Comparison of ENCODE assay signal across 7 mouse cellular contexts in genomic region chrX:100625546-100625801, GRCm38 (mm10). TPM values are rescaled to one million over a fixed set of nuclear protein-coding genes. Genes with fewer than 3 reads are reported as not detected.
DNase-seq lines count a peak whose midpoint lies in the region; ATAC-seq and TF ChIP-seq lines count a peak whose summit lies in the region.

Gene Kif4, plus strand, starts transcription at chrX:100625737.

- no peaks in the 10 kb centered on the region for H3K27me3 ChIP-seq in lung, postnatal 0 days (replicated peaks; ENCODE audit: insufficient read depth, low read length)
- H3K27me3 ChIP-seq in forebrain, embryonic 10.5 days (ENCODE audit: poor library complexity, severe bottlenecking) = peaks cover 44% of the 10 kb centered on the region
- H3K27me3 ChIP-seq in limb, embryonic 15.5 days = peaks cover 8% of the 10 kb centered on the region; the same call in 1 of the 2 replicates
- no peaks in the 10 kb centered on the region for H3K27me3 ChIP-seq in stomach, embryonic 15.5 days (replicated peaks)

- peak within 1 kb of the TSS; percentile 78; the same call in 1 of the 2 replicates for H3K27ac ChIP-seq in lung, postnatal 0 days (ENCODE audit: low read length)
- H3K27ac ChIP-seq in forebrain, embryonic 10.5 days = peak within 1 kb of the TSS; percentile 94
- H3K27ac ChIP-seq in limb, embryonic 15.5 days = peak within 1 kb of the TSS; percentile 69
- peak within 1 kb of the TSS; percentile 77 for H3K27ac ChIP-seq in stomach, embryonic 15.5 days

- H3K4me3 ChIP-seq in lung, postnatal 0 days (ENCODE audit: low read depth, low read length) = peak within 1 kb of the TSS; percentile 52
- H3K4me3 ChIP-seq in forebrain, embryonic 10.5 days = peak within 1 kb of the TSS; percentile 70
- peak within 1 kb of the TSS; percentile 56 for H3K4me3 ChIP-seq in limb, embryonic 15.5 days
- peak within 1 kb of the TSS; percentile 56 for H3K4me3 ChIP-seq in stomach, embryonic 15.5 days (replicated peaks)

- no peak for DNase-seq in lung, postnatal 0 days (ENCODE audit: low spot score)
- no peak for DNase-seq in lung, postnatal 4 days
- DNase-seq in forebrain, embryonic 10.5 days (ENCODE audit: extremely low spot score, low spot score) = no peak
- no peak for DNase-seq in Muller cell, postnatal 12 days (ENCODE audit: inconsistent ontology term)
- no peak for DNase-seq in spleen, postnatal 14 days (ENCODE audit: low spot score in 2 of 2)

- no peak for TF ChIP-seq EP300 in lung, postnatal 0 days (IDR thresholded peaks at IDR 0.05)

- H3K4me2 ChIP-seq in lung, postnatal 0 days (replicated peaks; ENCODE audit: low read depth, low read length) = peak within 1 kb of the TSS; percentile 79
- H3K4me2 ChIP-seq in limb, embryonic 15.5 days = peak within 1 kb of the TSS; percentile 69
- peak within 1 kb of the TSS; percentile 80 for H3K4me2 ChIP-seq in stomach, embryonic 15.5 days

- no peak for TF ChIP-seq CTCF in lung, postnatal 0 days (IDR thresholded peaks at IDR 0.05)

- H3K9me3 ChIP-seq in lung, postnatal 0 days (ENCODE audit: low read length) = no peaks in the 10 kb centered on the region
- no peaks in the 10 kb centered on the region for H3K9me3 ChIP-seq in forebrain, embryonic 10.5 days
- no peaks in the 10 kb centered on the region for H3K9me3 ChIP-seq in limb, embryonic 15.5 days
- no peaks in the 10 kb centered on the region for H3K9me3 ChIP-seq in stomach, embryonic 15.5 days

- H3K4me1 ChIP-seq in lung, postnatal 0 days (ENCODE audit: insufficient read depth, low read depth, low read length) = no peaks in the 10 kb centered on the region
- H3K4me1 ChIP-seq in forebrain, embryonic 10.5 days = peaks cover 16% of the 10 kb centered on the region
- no peaks in the 10 kb centered on the region for H3K4me1 ChIP-seq in limb, embryonic 15.5 days
- no peaks in the 10 kb centered on the region for H3K4me1 ChIP-seq in stomach, embryonic 15.5 days

- H3K9ac ChIP-seq in lung, postnatal 0 days (replicated peaks; ENCODE audit: low read depth) = peak within 1 kb of the TSS; percentile 43; the same call in 1 of the 2 replicates
- peak within 1 kb of the TSS; percentile 50 for H3K9ac ChIP-seq in limb, embryonic 15.5 days
- H3K9ac ChIP-seq in stomach, embryonic 15.5 days = peak within 1 kb of the TSS; percentile 37; the same call in 1 of the 2 replicates

- WGBS in lung, postnatal 0 days = 13% methylated on average over 3 of the region's 3 CpGs
- 29% methylated on average over 3 of the region's 3 CpGs for WGBS in forebrain, embryonic 10.5 days
- WGBS in limb, embryonic 15.5 days = 16% methylated on average over 3 of the region's 3 CpGs
- WGBS in stomach, embryonic 15.5 days = 14% methylated on average over 3 of the region's 3 CpGs

- no peaks in the 10 kb centered on the region for H3K36me3 ChIP-seq in lung, postnatal 0 days (ENCODE audit: insufficient read depth, low read length)
- peaks cover 44% of the 10 kb centered on the region for H3K36me3 ChIP-seq in forebrain, embryonic 10.5 days (replicated peaks)
- H3K36me3 ChIP-seq in limb, embryonic 15.5 days = peaks cover 7% of the 10 kb centered on the region; the same call in 1 of the 2 replicates
- no peaks in the 10 kb centered on the region for H3K36me3 ChIP-seq in stomach, embryonic 15.5 days

- ATAC-seq in lung, postnatal 0 days = no peak
- ATAC-seq in limb, embryonic 15.5 days (ENCODE audit: insufficient number of reproducible peaks, low FRiP score, low TSS enrichment, low read depth) = peak; percentile 49; the same call in 1 of the 2 replicates
- no peak for ATAC-seq in stomach, embryonic 15.5 days (ENCODE audit: insufficient read depth, low FRiP score, low read depth)

RNA-seq across cellular contexts. Expression of gene Kif4, which starts in this region (rescaled TPM):
- polyA plus RNA-seq in lung, postnatal 0 days (2015; fragmentation: Nextera tagmentation; extraction: Ambion mirVana) = 1.0 and 1.6 TPM in 2 replicates
- 47.2 and 48.7 TPM in 2 replicates for polyA plus RNA-seq in forebrain, embryonic 10.5 days (2016; fragmentation: Nextera tagmentation; extraction: Ambion mirVana)
- polyA plus RNA-seq in limb, embryonic 15.5 days (2015; fragmentation: Nextera tagmentation; extraction: Ambion mirVana) = 19.2 and 22.0 TPM in 2 replicates
- polyA plus RNA-seq in stomach, embryonic 15.5 days (2015; fragmentation: Nextera tagmentation; extraction: Ambion mirVana) = 22.5 and 25.2 TPM in 2 replicates
